Mouse (Mus musculus): ENCODE data around the gene Zswim4. TPM values are rescaled to one million over a fixed set of nuclear protein-coding genes. Genes with fewer than 3 reads are reported as not detected.

The Zswim4 gene
- polyA plus RNA-seq, 1 experiment: 8.9 TPM

DNA sequence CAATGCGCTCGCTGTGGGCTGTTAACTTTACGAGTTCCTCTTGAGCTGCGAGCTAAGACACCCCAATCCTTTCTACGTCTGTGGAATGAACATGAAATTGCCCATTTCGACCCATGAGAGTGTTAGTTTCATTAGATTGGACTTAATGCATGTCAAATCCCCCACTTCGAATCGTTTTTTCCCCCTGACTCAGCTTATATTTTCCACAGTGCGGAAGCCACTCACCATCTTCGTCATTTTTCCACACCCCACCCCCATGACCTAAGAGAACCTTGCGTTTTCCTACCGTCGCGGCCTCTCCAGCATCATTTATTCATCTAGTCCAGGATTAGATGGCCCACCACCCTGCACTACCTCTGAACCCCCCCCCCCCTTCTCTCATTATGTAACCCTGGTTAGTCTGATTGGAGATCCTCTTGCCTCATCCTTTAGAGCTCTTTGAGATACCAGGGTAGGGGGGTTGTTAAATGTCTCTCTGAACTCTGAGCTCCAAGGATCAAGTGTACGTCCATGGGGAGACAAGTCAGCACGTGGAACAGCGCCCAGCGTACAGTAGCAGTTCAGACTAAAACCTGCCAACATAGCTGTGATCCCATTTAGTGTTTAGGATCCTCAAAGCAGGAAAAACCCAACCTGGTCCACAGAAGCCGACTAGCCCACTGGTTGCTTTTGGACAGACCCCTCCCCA lies 831 bp upstream of the Zswim4 start:
- TF ChIP-seq GATA1 (IDR thresholded peaks at IDR 0.05; ENCODE audit: low read length): no peak

DNA sequence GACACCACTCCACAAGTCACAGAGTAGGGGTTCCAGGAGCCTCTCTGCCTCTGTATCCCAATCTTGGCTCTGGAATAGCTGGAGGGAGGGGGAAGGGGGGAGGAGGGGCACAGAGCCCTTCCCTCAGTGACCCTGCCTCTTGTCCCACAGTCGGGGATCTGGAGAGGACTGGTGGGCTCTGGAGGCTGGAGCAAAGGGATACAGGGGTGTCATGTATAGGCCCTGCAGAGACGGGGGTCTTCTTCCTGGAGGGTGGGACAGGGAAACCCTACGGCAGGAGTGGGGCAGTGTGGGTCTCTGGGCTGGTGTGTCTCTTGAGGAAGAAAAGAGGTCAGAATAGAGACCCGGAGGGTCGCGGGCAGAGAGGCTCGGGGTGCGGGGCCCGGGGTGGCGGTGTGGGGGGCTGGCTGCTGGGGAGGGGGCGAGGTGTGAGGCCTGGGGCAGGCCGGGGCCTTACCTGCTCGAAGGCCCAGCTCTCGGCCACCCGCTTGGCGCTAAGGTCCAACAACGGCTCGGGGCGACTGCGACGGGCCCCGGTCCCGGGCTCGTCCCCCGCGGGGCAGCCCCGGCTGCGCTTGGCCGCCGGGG lies 351 bp downstream of the Zswim4 start:
- no peak for TF ChIP-seq GATA1 (IDR thresholded peaks at IDR 0.05; ENCODE audit: low read length)

DNA sequence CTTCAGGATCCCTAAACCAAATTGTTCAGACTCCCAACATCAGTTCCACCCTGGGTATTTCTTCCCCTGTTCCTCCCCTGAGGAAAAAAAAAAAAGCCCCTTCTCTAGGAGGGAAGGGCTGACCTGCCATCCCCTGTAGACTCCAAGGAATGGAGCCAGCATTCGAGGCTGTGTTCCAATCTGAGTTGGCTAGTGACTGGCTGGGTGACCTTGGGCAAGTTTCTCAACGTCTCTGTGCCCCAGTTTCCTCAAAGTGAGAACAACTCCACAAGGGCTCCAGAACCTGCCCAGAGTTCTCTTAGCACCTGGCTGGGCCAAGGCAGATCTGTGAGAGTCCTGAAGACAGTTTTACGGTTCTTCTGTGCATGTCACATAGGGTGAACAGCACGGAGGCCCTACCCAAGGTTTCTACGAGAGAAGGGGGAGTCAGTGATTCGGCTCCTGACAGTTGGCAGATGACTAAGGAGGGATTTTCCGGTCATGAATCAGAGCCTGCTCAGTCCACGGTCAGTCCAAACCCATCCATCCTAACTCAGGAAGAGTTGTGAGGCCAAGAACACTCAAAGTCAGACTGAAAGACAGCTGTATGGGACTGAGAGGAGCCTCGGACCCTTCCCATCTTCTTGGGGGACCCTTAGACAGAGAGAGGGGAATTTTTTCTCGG lies 977 bp downstream of the Zswim4 start:
- TF ChIP-seq GATA1 (IDR thresholded peaks at IDR 0.05; ENCODE audit: low read length): no peak

DNA sequence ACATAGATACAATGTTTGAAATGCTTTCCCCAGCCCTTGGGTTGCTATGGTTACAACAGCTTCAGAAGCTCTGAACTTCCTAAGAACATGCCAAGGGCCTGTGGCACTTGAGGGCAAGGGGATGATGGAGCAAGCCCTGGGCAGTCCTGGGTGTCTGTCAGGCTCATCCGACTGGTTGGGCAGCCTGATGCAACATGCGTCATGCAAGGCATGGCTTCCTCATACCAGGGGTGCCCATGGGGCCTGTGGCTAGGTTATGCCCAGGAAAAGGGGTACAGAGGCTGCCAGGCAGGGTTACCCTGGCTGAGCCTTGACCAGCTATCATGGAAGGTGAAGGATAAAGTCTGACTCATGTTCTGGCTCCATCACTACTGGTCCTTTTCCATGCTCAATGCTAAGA lies 3.8 kb downstream of the Zswim4 start:
- no peak for TF ChIP-seq GATA1 (IDR thresholded peaks at IDR 0.05; ENCODE audit: low read length)

DNA sequence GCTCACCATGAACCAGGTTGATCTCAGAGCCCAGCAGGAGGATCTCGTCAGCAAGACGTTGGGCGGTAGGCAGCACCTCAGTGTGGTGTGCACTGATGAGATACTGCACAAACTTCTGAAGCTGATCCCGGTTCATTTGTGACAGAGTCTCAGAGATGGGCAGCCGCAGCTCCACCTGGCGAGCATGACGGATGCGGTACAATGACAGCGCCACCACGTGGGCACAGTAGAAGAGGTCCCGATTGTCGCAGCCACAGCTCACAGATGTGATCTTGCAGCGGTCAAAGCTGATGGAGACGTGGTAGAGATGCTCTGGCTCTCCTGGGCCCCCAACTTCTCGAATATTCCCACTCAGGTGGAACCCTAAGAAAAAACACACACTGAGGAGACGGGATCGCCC lies 6.1 kb downstream of the Zswim4 start:
- no peak for TF ChIP-seq GATA1 (IDR thresholded peaks at IDR 0.05; ENCODE audit: low read length)

DNA sequence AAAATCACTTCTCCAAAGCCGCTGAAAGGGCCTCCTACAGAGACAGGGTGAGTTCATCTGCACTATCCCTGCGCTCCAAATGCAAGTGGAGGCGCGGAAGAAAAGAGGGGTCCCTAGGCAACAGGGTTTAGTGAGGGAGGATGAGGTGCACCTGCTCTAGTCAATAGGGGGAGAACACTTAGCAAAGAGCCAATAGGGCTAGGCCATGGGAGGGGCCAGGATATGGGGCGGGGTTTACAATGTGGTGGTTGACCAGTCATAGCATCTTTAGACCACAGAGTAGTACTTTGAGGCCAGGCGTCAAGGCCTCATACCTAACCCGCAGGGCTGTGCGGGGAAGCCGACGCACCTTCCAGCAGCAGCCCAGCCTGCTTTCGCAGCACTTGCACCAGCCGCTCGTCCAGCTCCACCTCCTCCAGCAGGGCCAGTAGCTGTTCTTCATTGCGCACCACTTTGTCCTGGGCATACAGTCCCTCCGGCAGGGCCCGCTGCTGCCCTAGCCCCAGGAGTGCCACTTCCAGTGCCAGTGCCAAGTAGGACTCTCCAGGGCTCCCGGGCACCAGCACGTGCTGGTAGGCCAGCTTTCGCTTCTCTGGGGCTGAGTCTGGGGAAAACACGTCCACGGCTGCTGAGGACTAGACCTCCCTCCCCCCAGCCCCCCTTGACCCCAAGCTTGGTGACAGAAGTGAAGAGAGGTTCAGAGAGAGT lies 13.4 kb downstream of the Zswim4 start:
- TF ChIP-seq GATA1 (IDR thresholded peaks at IDR 0.05; ENCODE audit: low read length): no peak

DNA sequence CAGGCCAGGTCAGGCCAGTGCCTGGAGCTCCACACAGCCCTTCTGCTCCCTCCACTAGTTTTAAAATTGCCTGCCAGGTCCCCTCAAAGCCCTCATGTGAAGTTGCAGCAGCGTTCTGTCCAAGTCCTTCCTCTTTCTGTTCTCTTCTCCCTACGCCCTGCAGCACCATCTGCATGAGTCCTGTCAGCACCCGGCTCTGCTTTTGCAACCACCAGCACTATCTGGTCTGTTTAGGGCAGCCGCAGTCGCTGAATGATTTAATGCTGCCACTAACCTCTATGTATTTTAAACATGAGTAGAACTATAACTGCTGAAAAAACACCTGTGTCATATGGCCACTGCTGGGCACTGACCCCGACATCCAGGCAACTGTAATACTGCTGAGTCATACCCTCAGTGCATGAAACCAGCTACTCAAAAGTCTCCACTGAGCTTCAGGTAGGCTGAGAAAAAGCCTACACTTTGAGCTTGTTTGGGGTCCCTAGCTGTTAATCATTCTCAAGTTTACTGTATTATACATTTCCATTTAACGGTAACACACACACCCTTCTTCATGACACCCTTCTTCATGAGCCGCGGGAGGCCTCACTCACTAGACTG lies 14.2 kb downstream of the Zswim4 start:
- no peak for TF ChIP-seq GATA1 (IDR thresholded peaks at IDR 0.05; ENCODE audit: low read length)

DNA sequence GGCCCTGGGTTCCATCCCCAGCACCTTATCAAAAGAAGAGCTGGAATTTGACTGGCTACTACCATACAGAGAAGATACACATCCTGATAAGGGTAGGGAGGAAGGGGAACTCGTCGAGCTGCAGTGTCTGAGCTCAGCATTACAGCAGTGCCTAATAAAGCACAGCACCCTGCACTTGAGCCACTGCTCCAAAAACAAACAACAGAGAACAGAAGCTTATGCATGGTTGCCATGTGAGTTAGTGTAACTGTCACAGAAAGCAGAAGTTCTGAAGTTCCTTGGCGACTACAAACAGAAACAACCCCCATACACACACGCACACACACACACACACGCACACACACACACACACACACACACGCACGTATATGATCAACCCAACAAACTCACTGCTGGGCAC lies 16.8 kb downstream of the Zswim4 start:
- TF ChIP-seq GATA1 (IDR thresholded peaks at IDR 0.05; ENCODE audit: low read length): no peak

DNA sequence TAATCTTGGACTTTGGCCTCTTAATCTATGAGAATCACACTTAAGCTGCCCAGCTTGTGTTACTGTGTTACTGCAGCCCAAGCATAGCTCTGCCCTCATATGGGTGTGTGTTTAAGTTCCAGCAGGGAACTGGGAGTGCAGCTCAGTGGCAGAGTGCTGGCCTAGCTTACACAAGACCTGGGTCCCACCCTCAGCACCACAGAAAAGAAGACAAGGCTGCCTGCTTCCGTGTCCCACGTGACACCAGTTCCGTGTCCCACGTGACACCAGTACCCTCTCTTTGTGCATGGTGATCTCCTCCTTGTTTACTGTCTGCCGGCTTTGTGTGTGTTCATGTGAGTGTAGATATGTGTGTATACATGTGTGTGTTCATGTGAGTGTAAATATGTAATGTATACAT lies 18.7 kb downstream of the Zswim4 start:
- no peak for TF ChIP-seq GATA1 (IDR thresholded peaks at IDR 0.05; ENCODE audit: low read length)

DNA sequence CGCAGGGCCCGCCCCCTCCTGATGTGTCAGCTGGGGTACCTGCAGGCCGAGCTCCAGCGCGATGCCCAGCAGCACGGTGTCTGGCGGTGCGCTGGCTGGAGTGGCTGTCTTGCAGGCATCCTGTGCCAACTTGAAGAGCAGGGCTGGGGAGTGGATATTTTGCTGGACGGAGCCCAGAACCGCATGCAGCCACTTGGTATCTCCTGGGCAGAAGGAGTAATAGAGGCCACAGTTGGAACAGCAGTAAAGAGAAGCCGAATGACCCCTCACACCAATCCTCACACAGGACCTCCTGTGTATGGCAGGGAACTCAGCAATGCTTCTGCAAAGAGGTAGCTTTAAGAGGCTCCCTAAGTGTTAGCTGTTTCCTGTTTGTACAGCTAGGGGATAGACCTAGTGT lies 19.6 kb downstream of the Zswim4 start:
- no peak for TF ChIP-seq GATA1 (IDR thresholded peaks at IDR 0.05; ENCODE audit: low read length)

DNA sequence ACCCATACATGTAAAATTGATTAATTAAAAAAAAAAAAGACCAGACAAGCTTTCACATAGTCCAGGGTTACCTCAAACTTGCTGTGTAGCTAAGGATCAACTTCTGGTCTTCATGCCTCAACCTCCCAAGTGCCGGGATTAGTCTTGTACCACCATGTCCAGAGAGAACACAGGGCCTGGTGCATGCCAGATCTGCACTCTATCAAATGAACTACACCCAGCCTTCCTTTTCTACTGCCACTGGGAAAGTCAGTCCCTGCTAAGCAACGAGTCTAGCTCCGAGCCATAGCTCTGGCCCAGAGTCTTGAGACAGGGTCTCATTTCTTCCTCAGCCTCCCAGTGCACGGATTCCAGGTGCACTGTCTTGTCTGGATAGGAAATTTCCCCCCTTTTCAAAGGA lies 23.6 kb downstream of the Zswim4 start:
- no peak for TF ChIP-seq GATA1 (IDR thresholded peaks at IDR 0.05; ENCODE audit: low read length)

DNA sequence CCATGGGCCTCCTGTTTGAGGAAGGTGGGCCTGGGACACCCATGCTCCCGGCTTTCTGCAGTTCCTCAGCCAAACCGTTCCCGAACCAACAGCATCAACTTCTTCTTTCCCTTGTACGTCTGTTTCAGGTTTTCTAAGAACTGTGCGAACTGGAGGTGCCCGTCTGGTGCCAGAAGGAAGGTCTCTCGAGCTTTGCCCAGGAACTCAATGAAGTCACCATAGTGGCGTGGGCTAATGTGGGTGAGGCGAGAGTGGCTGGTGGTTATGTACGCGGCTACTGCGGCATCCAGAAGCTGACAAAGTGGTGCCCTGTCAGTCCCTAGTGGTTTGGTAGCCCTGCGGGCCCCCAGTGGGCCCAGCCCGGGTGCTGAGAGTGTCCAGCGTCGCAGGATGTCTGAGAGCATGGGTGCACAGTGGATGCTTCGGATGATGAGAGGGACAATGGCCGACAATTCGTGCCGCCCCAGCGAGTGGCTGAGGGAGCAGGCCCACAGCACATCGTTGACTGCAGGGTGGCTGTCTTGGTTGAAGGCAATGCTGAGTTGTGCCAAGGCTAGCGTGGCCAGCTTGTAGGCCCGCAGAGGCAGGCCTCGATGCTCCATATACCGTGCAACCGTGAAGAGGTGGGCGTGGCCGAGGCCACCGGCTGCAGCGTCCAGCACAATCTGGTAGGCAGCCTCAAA lies 24.8 kb downstream of the Zswim4 start:
- no peak for TF ChIP-seq GATA1 (IDR thresholded peaks at IDR 0.05; ENCODE audit: low read length)

DNA sequence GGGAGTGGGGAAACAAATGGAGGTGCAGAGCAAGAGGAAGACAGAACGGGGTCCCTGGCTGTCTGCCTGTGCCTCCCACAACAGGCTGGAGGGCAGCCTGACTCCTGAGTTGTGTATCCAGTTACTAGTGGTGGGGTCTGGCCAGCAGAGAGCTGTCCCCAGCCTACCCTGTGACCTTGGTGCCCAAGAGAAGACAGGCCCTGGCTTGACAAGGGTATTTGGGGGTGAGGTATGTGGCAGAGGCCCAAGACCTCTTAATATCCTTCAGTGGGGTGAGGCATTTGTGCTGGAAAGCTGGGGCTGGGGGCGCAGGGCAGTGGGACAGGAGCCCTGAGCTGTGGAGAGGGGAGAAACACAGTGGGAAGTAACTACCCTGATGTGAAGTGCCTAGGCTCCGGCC lies 25.7 kb downstream of the Zswim4 start:
- no peak for TF ChIP-seq GATA1 (IDR thresholded peaks at IDR 0.05; ENCODE audit: low read length)

DNA sequence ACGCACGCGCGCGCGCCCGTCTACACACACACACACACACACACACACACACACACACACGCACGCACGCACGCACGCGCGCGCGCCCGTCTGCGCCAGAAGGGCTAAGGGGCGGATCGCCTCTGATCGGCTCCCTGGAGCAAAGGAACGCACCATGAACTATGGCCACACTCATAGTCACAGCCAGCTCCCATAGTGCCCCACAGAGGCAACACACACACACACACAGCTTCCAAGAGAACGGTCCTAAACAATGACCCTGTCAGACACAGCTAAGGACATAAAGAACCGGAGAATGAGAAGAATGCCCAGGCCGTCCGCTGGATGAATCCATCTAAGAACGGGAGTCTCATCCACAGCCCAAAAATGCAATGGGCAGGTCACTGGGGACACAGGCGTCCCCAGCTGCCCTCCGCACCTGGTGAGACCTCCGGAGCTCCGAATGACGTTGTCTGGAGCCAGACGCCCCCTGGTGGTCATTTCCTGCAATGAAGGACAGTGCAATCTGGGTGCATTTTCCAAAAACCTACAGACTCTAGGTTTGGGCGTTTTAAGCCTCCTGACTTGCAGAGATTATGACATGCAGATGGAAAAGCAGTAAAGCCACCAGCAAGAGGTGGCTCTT lies 26.6 kb downstream of the Zswim4 start:
- no peak for TF ChIP-seq GATA1 (IDR thresholded peaks at IDR 0.05; ENCODE audit: low read length)
